Mouse (Mus musculus) gastrocnemius, postnatal 36 days (tissue): ENCODE measurements around the gene Sln. TPM values are rescaled to one million over a fixed set of nuclear protein-coding genes. Genes with fewer than 3 reads are reported as not detected.

ENCODE experiments used
- DNase-seq, 2 experiments: peaks; one replicate each; pipeline ENCODE4 v3.0.0; 2022
- intact Hi-C: fragments of 180-260 bp; cut with DNase I; formaldehyde crosslinking; loops from one replicate; pipeline ENCODE4 v1.15.1; 2025
- total RNA-seq, 2 experiments: library from RNA; stranded (reverse); gene quantifications; 2 replicates each; pipeline ENCODE4 v1.2.3; 2021

Gene Sln
- total RNA-seq, 2 experiments from 2014 or later: 2.7 TPM; not detected in 1

DNA sequence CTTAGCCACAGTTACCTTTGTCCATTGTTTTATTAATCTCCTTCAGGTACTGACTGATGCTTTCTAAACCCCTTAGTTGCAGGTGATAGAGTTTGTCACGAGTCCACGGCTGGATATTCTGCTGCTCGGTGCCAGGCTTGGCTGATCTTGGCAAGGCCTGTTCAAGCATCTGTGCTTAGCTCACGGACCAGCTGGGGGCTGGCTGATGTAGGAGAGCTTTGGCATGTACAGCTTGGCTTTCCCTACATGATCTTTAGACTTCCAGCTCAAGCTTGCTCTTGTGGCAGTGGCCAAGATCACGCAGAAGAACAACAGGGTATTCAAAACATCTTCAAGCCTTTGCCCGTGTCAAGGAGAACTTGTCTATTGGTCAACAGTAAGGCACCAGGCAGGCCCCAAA, 49.9 kb downstream of the Sln start:
- intact Hi-C loops: no loop called here
- DNase-seq: no peak

GRCm38 (mm10) chr9:53903215-53903842, 53.4 kb downstream of the Sln start:
- intact Hi-C loops: no loop called here
- no peak for DNase-seq

Other genes with a start within 250 kb of the Sln start
- gene Acat1, start 239.8 kb upstream of the Sln start, total RNA-seq: 100 to 1,000 TPM in 1 of 2 experiments, 10 to 100 TPM in 1; 95.2 to 122 TPM
- gene Cul5, start 180.2 kb upstream of the Sln start, total RNA-seq: 10 to 100 TPM; 61.5 to 71.1 TPM
- gene Rab39, start 143.9 kb upstream of the Sln start, total RNA-seq: not detected
- not detected for gene Slc35f2, start 78.6 kb upstream of the Sln start, total RNA-seq
- not detected for gene Elmod1, start 125.1 kb downstream of the Sln start, total RNA-seq
- not detected for gene Tnfaip8l3, start 218.2 kb downstream of the Sln start, total RNA-seq